Mouse (Mus musculus) left cerebral cortex, adult 9 months (tissue): ENCODE measurements around the gene Sult1a1.

Experiments used
- DNase-seq, 2 experiments: peaks; one replicate each; pipeline ENCODE4 v3.0.0; 2022; ENCODE audit warnings: low spot score in 2 of 2

The Sult1a1 gene

GRCm38 (mm10) chr7:126624774-126625173 lies 51.5 kb downstream of the Sult1a1 start:
- DNase-seq, result no peak

- DNase-seq, result no peak
Observed at GRCm38 (mm10) chr7:126623381-126623780, 52.9 kb downstream of the Sult1a1 start.
